Mouse (Mus musculus) MN1 (cell line): Measurements from ENCODE around the gene Pias3.
"Not testable (repeated sequence)": the region's sequence is repeated elsewhere in the genome, so short reads cannot be mapped to it uniquely, and the experiment has no call there.

Experiments used
- DNase-seq: peaks from one replicate; pipeline ENCODE4 v3.0.0-alpha.2; 2016; ENCODE audit warnings: low spot score

The Pias3 gene

GRCm38 (mm10) chr3:96696198-96696765 is at the start of gene Pias3:
Pias3 (plus strand) TSS chr3:96696384.
- DNase-seq = peak; percentile 89

GRCm38 (mm10) chr3:96647365-96647764 is 48.8 kb upstream of the Pias3 start:
- no peak for DNase-seq

- DNase-seq = no peak
These were observed 35.3 kb upstream of the Pias3 start for GRCm38 (mm10) chr3:96660901-96661300.

GRCm38 (mm10) chr3:96662731-96663316 is 33.4 kb upstream of the Pias3 start:
- DNase-seq = no peak

- peak; percentile 91 for DNase-seq
These were observed 32.5 kb upstream of the Pias3 start for GRCm38 (mm10) chr3:96663432-96664239.

GRCm38 (mm10) chr3:96665732-96666363 is 30.3 kb upstream of the Pias3 start:
- DNase-seq = not testable (repeated sequence)

GRCm38 (mm10) chr3:96666916-96667315 is 29.3 kb upstream of the Pias3 start:
- no peak for DNase-seq

- no peak for DNase-seq
These were observed 28.9 kb upstream of the Pias3 start for GRCm38 (mm10) chr3:96667316-96667715.

- DNase-seq = peak; percentile 42
These were observed 27.6 kb upstream of the Pias3 start for GRCm38 (mm10) chr3:96668424-96669067.

- DNase-seq = peak; percentile 90
These were observed 26.3 kb upstream of the Pias3 start, which contains the start of gene Ankrd35 for GRCm38 (mm10) chr3:96669727-96670468. Ankrd35 (plus strand) TSS chr3:96670131.

GRCm38 (mm10) chr3:96671519-96671918 is 24.7 kb upstream of the Pias3 start:
- no peak for DNase-seq

- no peak for DNase-seq
These were observed 22.7 kb upstream of the Pias3 start for GRCm38 (mm10) chr3:96673514-96673913.

- no peak for DNase-seq
These were observed 21.7 kb upstream of the Pias3 start for GRCm38 (mm10) chr3:96674442-96674841.

- no peak for DNase-seq
These were observed 21.0 kb upstream of the Pias3 start for GRCm38 (mm10) chr3:96675171-96675570.

GRCm38 (mm10) chr3:96675690-96676089 is 20.5 kb upstream of the Pias3 start:
- DNase-seq = no peak

GRCm38 (mm10) chr3:96678456-96678855 is 17.7 kb upstream of the Pias3 start:
- no peak for DNase-seq

GRCm38 (mm10) chr3:96679159-96679674 is 17.0 kb upstream of the Pias3 start:
- peak; percentile 61 for DNase-seq

GRCm38 (mm10) chr3:96680269-96680956 is 15.8 kb upstream of the Pias3 start:
- DNase-seq = no peak

- DNase-seq = no peak
These were observed 12.7 kb upstream of the Pias3 start for GRCm38 (mm10) chr3:96683496-96683895.

- no peak for DNase-seq
These were observed 11.9 kb upstream of the Pias3 start for GRCm38 (mm10) chr3:96684151-96684821.
